Mouse (Mus musculus) right cerebral cortex, postnatal 14 days (tissue): ENCODE data around the gene Stk40.
A peak's percentile ranks its signal among the peaks of the same experiment; 100 is the strongest.

ENCODE experiments used
- DNase-seq: peaks from one replicate; pipeline ENCODE4 v3.0.0; 2022

Stk40 gene

GRCm38 (mm10) chr4:126130502-126130901 lies 26.7 kb downstream of the Stk40 start:
- no peak for DNase-seq

GRCm38 (mm10) chr4:126131290-126132121 lies 27.7 kb downstream of the Stk40 start:
- peak; percentile 57 for DNase-seq

GRCm38 (mm10) chr4:126132636-126133264 lies 29.0 kb downstream of the Stk40 start:
- DNase-seq, result no peak

GRCm38 (mm10) chr4:126134236-126134635 lies 30.5 kb downstream of the Stk40 start:
- no peak for DNase-seq

- no peak for DNase-seq
Observed at GRCm38 (mm10) chr4:126134639-126135038, 30.9 kb downstream of the Stk40 start.

- DNase-seq, result no peak
Observed at GRCm38 (mm10) chr4:126137773-126138172, 34.0 kb downstream of the Stk40 start.

- DNase-seq, result no peak
Observed at GRCm38 (mm10) chr4:126141021-126141420, 37.3 kb downstream of the Stk40 start.

- DNase-seq, result no peak
Observed at GRCm38 (mm10) chr4:126145396-126145795, 41.6 kb downstream of the Stk40 start.

- no peak for DNase-seq
Observed at GRCm38 (mm10) chr4:126146974-126147532, 43.3 kb downstream of the Stk40 start.

GRCm38 (mm10) chr4:126147533-126148160 lies 43.9 kb downstream of the Stk40 start, which contains the start of gene Eva1b:
TSS of gene Eva1b (plus strand) at chr4:126147744.
- no peak for DNase-seq

GRCm38 (mm10) chr4:126148161-126148961 lies 44.6 kb downstream of the Stk40 start:
- no peak for DNase-seq

GRCm38 (mm10) chr4:126149041-126149676 lies 45.4 kb downstream of the Stk40 start:
- DNase-seq, result no peak

- DNase-seq, result no peak
Observed at GRCm38 (mm10) chr4:126149798-126150197, 46.0 kb downstream of the Stk40 start.

- no peak for DNase-seq
Observed at GRCm38 (mm10) chr4:126150297-126150948, 46.7 kb downstream of the Stk40 start.

- no peak for DNase-seq
Observed at GRCm38 (mm10) chr4:126150949-126151320, 47.2 kb downstream of the Stk40 start.

- no peak for DNase-seq
Observed at GRCm38 (mm10) chr4:126151701-126152440, 48.1 kb downstream of the Stk40 start.

GRCm38 (mm10) chr4:126152864-126153263 lies 49.1 kb downstream of the Stk40 start:
- DNase-seq, result no peak

GRCm38 (mm10) chr4:126155183-126155582 lies 51.4 kb downstream of the Stk40 start:
- no peak for DNase-seq

- no peak for DNase-seq
Observed at GRCm38 (mm10) chr4:126155869-126156268, 52.1 kb downstream of the Stk40 start.

- DNase-seq, result no peak
Observed at GRCm38 (mm10) chr4:126156617-126157016, 52.9 kb downstream of the Stk40 start.

- no peak for DNase-seq
Observed at GRCm38 (mm10) chr4:126157562-126157961, 53.8 kb downstream of the Stk40 start.
